Mouse (Mus musculus) megakaryocyte, embryonic 14.5 days (primary cell): ENCODE measurements around the gene Ifi211. TPM values are rescaled to one million over a fixed set of nuclear protein-coding genes. Genes with fewer than 3 reads are reported as not detected.
"Not testable (repeated sequence)": the region's sequence is repeated elsewhere in the genome, so short reads cannot be mapped to it uniquely, and the experiment has no call there.

Source experiments
- H3K27me3 ChIP-seq: replicated peaks from 2 replicates; pipeline ENCODE3; 2012; ENCODE audit warnings: inconsistent platforms
- H3K36me3 ChIP-seq: replicated peaks from 2 replicates; pipeline ENCODE3; 2012; ENCODE audit warnings: low read length, inconsistent platforms, mixed read lengths
- H3K4me1 ChIP-seq: 2 replicates; pipeline ENCODE4 v1.6.1; 2012; ENCODE audit warnings: inconsistent platforms
- H3K4me3 ChIP-seq: replicated peaks from 2 replicates; pipeline ENCODE3; 2012; ENCODE audit warnings: moderate library complexity, mild to moderate bottlenecking, inconsistent platforms
- H3K9me3 ChIP-seq: 2 replicates; pipeline ENCODE4 v1.6.1; 2012; ENCODE audit warnings: inconsistent platforms
- FLI1 ChIP-seq: IDR thresholded peaks from 2 replicates; pipeline ENCODE4 v1.6.1; 2012; ENCODE audit warnings: low read length, inconsistent platforms, mixed read lengths
- GATA1 ChIP-seq: IDR thresholded peaks from 3 replicates; pipeline ENCODE4 v1.6.1; 2012; ENCODE audit warnings: mixed read lengths, low read length, inconsistent platforms, borderline replicate concordance
- polyA plus RNA-seq: library from polyadenylated mRNA; stranded (reverse); fragments of >175 nt; gene quantifications from 2 replicates; pipeline ENCODE4 v1.2.3, GENCODE M21; 2012; ENCODE audit warnings: low replicate concordance; ENCODE audit not compliant: insufficient read depth

Ifi211 gene
- polyA plus RNA-seq, 1 experiment, result 0.25 TPM

- Histone ChIP-seq H3K9me3 (no peaks in the 10 kb centered on the region), H3K27me3 (no peaks in the 10 kb centered on the region), H3K4me1 (no peaks in the 10 kb centered on the region), H3K36me3 (peaks cover 13% of the 10 kb centered on the region), H3K4me3 (no peak overlapping the region)
- TF ChIP-seq GATA1 (no peak), FLI1 (no peak)
Measured at GRCm38 (mm10) chr1:173866504-173866903, 46.3 kb downstream of the Ifi211 start.

GRCm38 (mm10) chr1:173853711-173854110 lies 59.1 kb downstream of the Ifi211 start:
- H3K4me1 ChIP-seq, H3K4me3 ChIP-seq, H3K9me3 ChIP-seq, H3K36me3 ChIP-seq, H3K27me3 ChIP-seq: not testable (repeated sequence)

GRCm38 (mm10) chr1:173852853-173853252 lies 60.0 kb downstream of the Ifi211 start:
- H3K4me1 ChIP-seq, H3K4me3 ChIP-seq, H3K27me3 ChIP-seq, H3K9me3 ChIP-seq, H3K36me3 ChIP-seq: not testable (repeated sequence)

Other genes starting within 250 kb of the Ifi211 start
- not detected in 2 replicates for gene Ifi208, start 239.4 kb downstream of the Ifi211 start, polyA plus RNA-seq
- gene Ifi207, start 171.3 kb downstream of the Ifi211 start, polyA plus RNA-seq, result 2.0 TPM in 1 of 2 replicates, not detected in the other
- gene Ifi204, start 146.1 kb downstream of the Ifi211 start, polyA plus RNA-seq, result 0.43 TPM in 1 of 2 replicates, not detected in the other
- gene Mndal, start 29.4 kb upstream of the Ifi211 start, polyA plus RNA-seq, result 4.0 TPM in 1 of 2 replicates, not detected in the other
- 2.3 TPM in 1 of 2 replicates, not detected in the other for gene Ifi203, start 29.6 kb upstream of the Ifi211 start, polyA plus RNA-seq
- 0.16 TPM in 1 of 2 replicates, not detected in the other for gene Ifi202b, start 69.7 kb upstream of the Ifi211 start, polyA plus RNA-seq
- gene Ifi205, start 118.8 kb upstream of the Ifi211 start, polyA plus RNA-seq, result not detected in 2 replicates
- not detected in 2 replicates for gene Olfr433, start 127.7 kb upstream of the Ifi211 start, polyA plus RNA-seq
- gene Olfr432, start 136.2 kb upstream of the Ifi211 start, polyA plus RNA-seq, result not detected in 2 replicates
- gene Olfr430, start 153.6 kb upstream of the Ifi211 start, polyA plus RNA-seq, result not detected in 2 replicates
- not detected in 2 replicates for gene Olfr429, start 171.3 kb upstream of the Ifi211 start, polyA plus RNA-seq
- not detected in 2 replicates for gene Olfr427, start 183.8 kb upstream of the Ifi211 start, polyA plus RNA-seq
- gene Olfr231, start 208.1 kb upstream of the Ifi211 start, polyA plus RNA-seq, result not detected in 2 replicates
- not detected in 2 replicates for gene Olfr424, start 218.5 kb upstream of the Ifi211 start, polyA plus RNA-seq
- not detected in 2 replicates for gene Olfr420, start 242.6 kb upstream of the Ifi211 start, polyA plus RNA-seq